Mouse (Mus musculus): ENCODE data around the gene Ptpre.
"Not testable (repeated sequence)": the region's sequence is repeated elsewhere in the genome, so short reads cannot be mapped to it uniquely, and the experiment has no call there.

DNA sequence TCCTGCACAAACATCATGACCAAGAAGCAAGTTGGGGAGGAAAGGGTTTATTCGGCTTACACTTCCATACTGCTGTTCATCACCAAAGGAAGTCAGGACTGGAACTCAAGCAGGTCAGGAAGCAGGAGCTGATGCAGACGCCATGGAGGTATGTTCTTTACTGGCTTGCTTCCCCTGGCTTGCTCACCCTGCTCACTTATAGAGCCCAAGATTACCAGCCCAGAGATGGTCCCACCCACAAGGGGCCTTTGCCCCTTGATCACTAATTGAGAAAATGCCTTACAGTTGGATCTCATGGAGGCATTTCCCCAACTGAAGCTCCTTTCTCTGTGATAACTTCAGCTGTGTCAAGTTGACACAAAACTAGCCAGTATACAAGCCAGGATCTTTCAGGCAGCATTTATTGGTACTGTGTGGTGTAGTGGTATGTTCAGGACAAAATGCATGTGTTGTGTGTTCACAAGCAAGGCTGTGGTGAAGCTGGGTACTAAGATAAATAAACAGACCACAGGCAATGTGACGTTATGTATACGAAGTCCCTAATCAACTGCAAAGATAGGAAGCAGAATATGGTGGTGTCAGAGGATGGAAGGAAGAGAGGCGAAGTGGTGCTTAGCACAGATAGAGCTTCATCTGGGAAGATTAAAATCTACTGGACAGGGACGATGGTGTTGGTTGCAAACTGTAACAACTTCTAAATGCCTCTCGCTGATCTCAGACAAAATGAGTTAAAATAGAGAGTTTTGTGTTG is 38.2 kb downstream of the Ptpre start:
- not testable (repeated sequence) for TF ChIP-seq USF1 (IDR thresholded peaks at IDR 0.05; ENCODE audit: low read depth, low read length); EP300 (IDR thresholded peaks at IDR 0.05; ENCODE audit: low read length); CTCF (conservative IDR thresholded peaks at IDR 0.05 in 1 of 2, IDR thresholded peaks at IDR 0.05 in 1 of 2; ENCODE audit: low read depth in 2 of 2, low read length in 2 of 2); ZC3H11A (IDR thresholded peaks at IDR 0.05; ENCODE audit: low read depth, low read length); HCFC1 (IDR thresholded peaks at IDR 0.05; ENCODE audit: low read depth, low read length); POLR2A (IDR thresholded peaks at IDR 0.05; ENCODE audit: low read depth, low read length); POLR2AphosphoS2 (IDR thresholded peaks at IDR 0.05; ENCODE audit: low read depth, low read length)
